Mouse (Mus musculus) T-helper 1 cell (primary cell): ENCODE measurements around the gene Tenm3.

Experiments
- in situ Hi-C: fragments of 300-600 bp; cut with MboI, MseI; formaldehyde crosslinking; loops from one replicate; pipeline ENCODE4 v1.15.1; 2025; ENCODE audit warnings: high pct_unique_total_duplicates

The Tenm3 gene

GRCm38 (mm10) chr8:48281855-48282254, 561.9 kb downstream of the Tenm3 start:
- in situ Hi-C loops, result no loop called here

DNA sequence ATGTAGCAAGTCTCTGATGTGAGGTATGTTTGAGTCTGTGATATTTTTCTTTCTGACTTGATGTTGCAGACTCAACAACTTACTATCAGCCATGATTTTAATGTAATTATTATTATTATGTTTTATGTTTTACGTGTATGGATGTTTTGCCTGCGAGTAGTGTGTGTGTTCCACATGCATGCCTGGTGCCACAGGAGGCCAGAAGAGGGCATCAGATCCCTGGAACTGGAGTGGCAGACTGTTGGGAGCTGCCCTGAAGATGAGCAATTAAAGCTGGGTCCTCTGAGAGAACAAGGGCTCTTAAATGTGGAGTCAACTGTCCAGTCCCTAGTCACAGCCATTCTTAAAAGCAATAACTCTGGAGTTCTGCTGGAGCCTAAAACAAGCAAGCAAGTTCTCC, 564.4 kb downstream of the Tenm3 start:
- in situ Hi-C loops, result no loop called here

DNA sequence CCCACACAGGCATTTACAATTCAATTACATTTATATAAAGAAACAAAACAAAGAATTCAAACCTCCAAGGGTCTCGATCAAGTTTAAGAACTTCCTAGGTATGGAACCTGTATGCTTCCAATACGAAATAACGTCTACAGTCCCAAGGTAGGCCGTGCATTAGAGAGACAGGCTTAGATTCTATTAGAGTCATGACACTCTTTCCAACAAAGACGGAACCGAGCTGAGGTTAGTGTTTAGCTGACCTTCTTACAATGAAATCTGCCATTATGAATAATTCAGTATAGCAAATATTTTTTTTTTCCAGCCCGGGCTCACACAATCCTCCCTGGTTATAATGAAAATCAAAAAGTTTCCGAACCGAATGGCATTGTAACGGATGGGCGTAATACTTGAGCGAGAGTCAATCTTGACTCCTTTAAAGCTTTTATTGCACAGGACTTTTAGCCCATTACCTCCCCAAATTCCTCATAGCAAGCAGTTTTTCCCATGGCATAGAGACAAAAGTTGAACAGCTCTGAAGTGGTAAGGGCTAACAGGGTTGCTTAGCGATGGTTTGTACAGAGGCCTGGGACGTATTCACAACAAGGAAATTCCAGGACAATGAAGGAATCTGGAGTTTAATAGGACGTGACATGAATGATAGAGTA, 565.6 kb downstream of the Tenm3 start:
- in situ Hi-C loops, result no loop called here

GRCm38 (mm10) chr8:48275066-48275465, 568.7 kb downstream of the Tenm3 start:
- in situ Hi-C loops, result no loop called here

- in situ Hi-C loops, result no loop called here
Measured at GRCm38 (mm10) chr8:48274566-48274965, 569.2 kb downstream of the Tenm3 start.

GRCm38 (mm10) chr8:48268638-48269037, 575.1 kb downstream of the Tenm3 start:
- in situ Hi-C loops, result no loop called here

- in situ Hi-C loops, result no loop called here
Measured at GRCm38 (mm10) chr8:48260265-48260664, 583.5 kb downstream of the Tenm3 start.

DNA sequence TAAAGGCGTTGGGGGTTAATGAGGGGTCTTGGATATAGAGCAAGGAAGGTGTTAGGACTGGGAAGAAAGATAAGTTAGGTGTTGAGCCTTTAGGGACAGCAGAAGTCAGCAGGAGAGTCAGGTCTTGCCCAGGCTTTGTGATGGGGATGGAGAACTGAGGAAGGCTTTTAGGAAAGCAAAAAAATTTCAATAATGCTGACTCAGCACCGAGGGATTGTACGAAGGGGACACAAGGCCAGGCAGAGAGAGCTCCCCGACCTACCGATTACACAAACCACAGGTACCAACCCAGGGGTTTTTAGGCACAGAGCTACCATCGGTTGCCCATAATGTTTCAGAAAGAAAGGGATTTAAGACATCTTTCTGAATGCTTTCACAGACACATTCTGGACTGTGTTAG, 583.9 kb downstream of the Tenm3 start:
- in situ Hi-C loops, result no loop called here

GRCm38 (mm10) chr8:48243876-48244275, 599.9 kb downstream of the Tenm3 start:
- in situ Hi-C loops, result no loop called here

DNA sequence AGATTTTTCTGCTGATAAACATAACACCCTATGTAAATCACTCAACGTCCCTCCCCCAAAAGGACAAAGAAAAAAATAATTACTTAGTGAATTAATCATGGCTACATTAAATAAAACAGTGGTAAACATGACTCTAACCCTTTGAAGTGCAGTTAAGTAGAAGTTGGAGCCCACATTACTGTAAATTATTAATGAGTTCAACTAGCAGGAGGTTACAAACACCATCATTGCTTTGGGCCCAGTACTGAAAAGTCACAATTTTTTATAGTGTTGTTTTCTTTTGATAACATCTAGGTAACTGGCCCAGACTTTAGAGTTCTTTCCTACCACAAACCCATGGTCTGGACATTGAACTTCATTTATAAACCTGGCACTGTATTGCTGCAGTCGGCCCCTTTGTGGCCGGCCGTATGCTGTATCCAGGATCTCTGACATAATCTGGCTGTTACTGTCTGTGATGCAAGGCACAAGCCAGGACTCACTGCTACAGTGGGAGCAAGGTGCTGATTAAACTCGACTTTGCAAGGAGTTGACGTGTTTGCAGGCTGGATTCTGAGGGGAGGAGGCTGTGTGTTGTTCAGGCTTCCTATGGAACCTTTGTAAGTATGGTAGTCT, 602.7 kb downstream of the Tenm3 start:
- in situ Hi-C loops, result no loop called here

DNA sequence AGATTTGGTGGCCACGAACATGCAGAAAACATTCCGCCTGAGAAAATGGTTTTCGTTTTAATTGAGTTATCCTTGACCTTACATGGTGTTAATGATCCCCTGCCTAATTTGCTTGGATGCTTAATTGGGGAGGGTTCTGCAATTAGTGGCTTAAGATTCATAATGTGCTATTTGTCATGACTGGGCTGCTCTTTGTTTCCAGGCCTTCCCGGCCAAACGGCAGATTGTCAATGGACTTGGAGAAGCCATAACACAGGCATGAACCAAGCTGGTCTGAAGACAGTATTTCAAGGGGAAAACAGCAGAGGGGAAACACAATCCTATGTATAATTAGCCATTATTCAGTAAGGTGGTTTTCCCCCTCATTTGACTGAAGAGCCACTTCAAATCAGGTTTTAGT, 606.8 kb downstream of the Tenm3 start:
- in situ Hi-C loops, result no loop called here

DNA sequence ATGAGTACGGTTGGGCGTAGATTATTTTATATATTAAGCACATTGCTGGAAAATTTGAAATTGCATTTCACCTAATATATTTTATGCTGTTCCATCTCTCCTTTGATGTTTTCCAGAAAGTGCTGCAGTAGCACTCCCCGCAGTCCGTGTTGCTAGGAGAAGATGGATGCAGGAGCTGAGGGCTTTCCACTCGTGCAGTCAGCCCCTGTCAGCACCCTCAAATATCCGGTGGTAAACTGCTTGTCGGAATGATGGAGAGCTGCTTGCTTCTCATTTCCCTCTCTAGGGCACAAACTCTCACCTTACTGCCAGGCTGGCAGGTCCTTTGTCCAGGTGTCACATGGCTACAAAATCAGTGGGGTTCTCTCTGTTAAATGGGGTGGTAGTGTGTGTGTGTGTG, 610.8 kb downstream of the Tenm3 start:
- in situ Hi-C loops, result no loop called here

- in situ Hi-C loops, result no loop called here
Measured at GRCm38 (mm10) chr8:48231882-48232281, 611.9 kb downstream of the Tenm3 start.

DNA sequence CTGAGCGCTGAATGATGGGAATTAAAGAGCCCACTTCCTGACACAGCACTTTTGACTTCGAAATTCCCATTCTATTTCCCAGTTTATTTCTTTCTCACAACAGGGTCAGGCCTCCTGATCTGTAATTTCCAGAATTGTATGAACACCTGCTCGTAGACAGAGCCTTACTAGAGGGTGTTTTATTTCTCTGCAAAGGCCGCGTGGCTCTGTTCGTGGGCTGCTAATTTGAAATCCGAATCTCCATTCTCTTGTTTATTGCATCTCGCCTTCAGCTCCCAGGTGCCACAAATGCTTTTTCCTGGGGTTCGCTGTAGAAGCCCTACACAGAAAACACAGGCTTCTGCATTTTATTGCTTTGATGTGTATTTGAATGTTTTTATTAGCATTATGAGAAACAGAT, 612.4 kb downstream of the Tenm3 start:
- in situ Hi-C loops, result no loop called here

DNA sequence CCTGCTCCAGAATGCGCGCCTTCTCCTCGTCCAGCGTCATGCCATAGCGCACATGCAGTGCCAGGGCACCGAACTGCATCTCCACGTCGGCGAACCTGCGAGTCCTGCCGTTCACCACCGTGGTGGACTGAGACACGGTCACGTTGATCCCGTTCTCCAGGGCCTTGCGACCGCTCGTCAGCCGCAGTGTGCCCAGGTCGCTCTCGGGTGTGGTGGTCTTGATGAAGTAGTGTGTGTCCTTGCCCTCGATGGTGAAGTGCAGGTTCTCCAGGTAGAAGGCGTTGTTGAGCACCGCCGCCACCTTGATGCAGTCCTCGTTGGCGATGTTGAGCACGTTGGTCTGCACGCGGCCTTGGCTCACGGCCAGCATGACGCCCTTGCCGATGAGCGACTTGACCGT, 615.1 kb downstream of the Tenm3 start:
- in situ Hi-C loops, result no loop called here

GRCm38 (mm10) chr8:48224753-48225152, 619.0 kb downstream of the Tenm3 start:
- in situ Hi-C loops, result no loop called here

DNA sequence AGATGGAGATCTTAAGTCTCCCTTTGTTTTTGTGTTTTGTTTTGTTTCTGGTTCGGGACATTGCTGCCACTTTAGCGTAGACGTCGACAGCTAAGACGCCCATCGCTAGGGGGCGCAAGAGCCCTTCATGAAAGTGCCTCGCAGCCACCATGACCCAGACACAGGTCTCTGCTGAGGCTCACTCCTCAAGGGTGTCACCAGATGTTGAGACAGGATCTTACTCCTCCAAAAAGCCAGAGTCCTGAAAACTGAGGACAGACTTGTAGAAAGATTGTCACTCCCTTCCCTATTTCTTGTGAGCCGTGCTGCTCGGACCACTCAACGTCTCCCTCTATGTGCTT, 621.4 kb downstream of the Tenm3 start:
- in situ Hi-C loops, result no loop called here

DNA sequence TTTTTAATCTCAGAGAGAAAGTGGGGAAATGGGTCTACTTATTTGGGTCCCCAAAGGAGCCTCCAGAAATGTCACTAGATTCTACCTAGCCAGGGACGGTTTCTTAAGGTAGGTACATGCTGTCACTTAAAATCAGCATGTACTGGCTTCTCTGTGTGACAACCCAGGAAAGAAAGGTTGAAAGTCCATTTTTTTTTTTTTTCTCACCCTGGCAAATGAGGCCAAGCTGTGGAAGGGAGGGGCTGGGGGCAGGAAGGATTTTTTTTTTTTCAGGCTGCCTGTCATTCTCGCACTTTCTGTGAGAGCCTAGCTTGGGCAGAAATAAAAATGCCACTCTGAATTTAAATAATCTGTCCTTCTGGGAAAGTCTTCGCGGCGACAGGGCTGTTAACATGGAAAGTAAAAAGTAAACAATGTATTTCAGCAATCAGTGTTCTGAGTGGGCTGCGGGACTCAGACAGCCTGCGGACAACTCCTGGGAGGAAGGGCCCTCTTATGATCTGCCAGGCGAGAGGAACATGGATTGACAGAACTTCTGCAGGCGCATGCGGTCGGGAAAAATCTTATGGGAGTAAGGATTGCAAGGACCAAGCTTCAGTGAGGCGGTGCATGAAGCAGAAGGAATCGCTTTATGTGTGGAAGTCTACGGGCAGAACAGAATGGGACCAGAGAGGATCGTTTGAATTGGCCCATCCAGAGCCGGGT, 621.9 kb downstream of the Tenm3 start:
- in situ Hi-C loops, result no loop called here

- in situ Hi-C loops, result no loop called here
Measured at GRCm38 (mm10) chr8:48221304-48221703, 622.4 kb downstream of the Tenm3 start.

DNA sequence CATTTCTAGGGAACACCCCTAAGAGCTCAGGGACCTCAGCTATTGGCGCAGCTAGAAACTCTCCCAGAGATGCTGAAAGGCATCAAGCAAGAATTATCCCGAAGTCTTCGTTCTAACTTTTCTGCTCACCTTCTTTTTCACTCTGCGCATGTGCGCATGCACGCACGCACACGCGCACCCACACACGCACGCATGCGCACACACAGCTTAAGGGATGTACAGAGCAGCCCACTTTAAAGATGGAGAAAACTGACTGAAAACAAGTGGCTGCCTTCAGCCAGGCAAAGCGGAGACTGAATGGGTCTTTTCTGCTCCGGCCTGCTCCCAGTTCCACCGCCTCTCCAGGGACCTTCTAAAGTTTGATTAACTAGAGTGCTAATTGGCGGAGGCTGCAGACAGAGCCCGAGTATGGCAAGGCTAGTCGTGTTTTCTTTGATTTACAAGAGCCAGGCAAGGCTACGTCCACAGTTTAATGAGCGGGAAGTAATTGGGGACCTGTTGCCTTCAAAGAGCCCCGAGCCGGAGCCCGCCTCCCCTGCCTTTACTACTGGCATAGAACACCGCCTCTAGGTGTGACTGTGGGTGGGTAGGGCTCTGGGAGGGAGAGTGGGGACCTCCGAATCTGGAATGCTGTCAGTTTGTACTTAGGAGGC, 623.1 kb downstream of the Tenm3 start:
- in situ Hi-C loops, result no loop called here

GRCm38 (mm10) chr8:48215071-48215501, 628.7 kb downstream of the Tenm3 start:
- in situ Hi-C loops, result no loop called here

GRCm38 (mm10) chr8:48214386-48214785, 629.4 kb downstream of the Tenm3 start:
- in situ Hi-C loops, result loop anchor here (5.0 kb wide), 1 partner anchor 298 kb away; no protein-coding TSS in a partner anchor

GRCm38 (mm10) chr8:48211931-48212330, 631.8 kb downstream of the Tenm3 start:
- in situ Hi-C loops, result loop anchor here (5.0 kb wide), 1 partner anchor 300 kb away; no protein-coding TSS in a partner anchor
